Mouse (Mus musculus) liver, postnatal 0 days (tissue): ENCODE data around the gene Gm14137.

Experiments
- CTCF ChIP-seq: sonication (generic); IDR thresholded peaks from 2 replicates; pipeline ENCODE4 v1.5.1; 2016; ENCODE audit warnings: antibody characterized with exemption, low read depth
- EP300 ChIP-seq: IDR thresholded peaks from 2 replicates; pipeline ENCODE4 v1.6.1; 2016; ENCODE audit warnings: antibody characterized with exemption, low read depth, mild to moderate bottlenecking

- no peak for TF ChIP-seq CTCF
- no peak for TF ChIP-seq EP300
Measured at GRCm38 (mm10) chr2:119177384-119177939, 3.2 kb downstream of the Gm14137 start.
